Mouse (Mus musculus): Measurements from ENCODE around the gene Fam72a. TPM values are rescaled to one million over a fixed set of nuclear protein-coding genes. Genes with fewer than 3 reads are reported as not detected.
A peak's percentile ranks its signal among the peaks of the same experiment; 100 is the strongest.
"Not testable (repeated sequence)": the region's sequence is repeated elsewhere in the genome, so short reads cannot be mapped to it uniquely, and the experiment has no call there.

Gene Fam72a
- polyA plus RNA-seq, 1 experiment from 2014 or later, result 4.8 TPM

- no peak overlapping the region for H3K4me3 ChIP-seq (ENCODE audit: low read depth, low read length)
- no peak for ATAC-seq (replicated peaks; ENCODE audit: low FRiP score)
These were observed 32.8 kb downstream of the Fam72a start for GRCm38 (mm10) chr1:131560500-131560899.

GRCm38 (mm10) chr1:131562081-131562480, 34.4 kb downstream of the Fam72a start:
- Histone ChIP-seq H3K4me1 (replicated peaks; ENCODE audit: control insufficient read depth, insufficient read depth, low read length) (no peaks in the 10 kb centered on the region), H3K4me2 (no peak overlapping the region), H3K36me3 (ENCODE audit: control insufficient read depth, insufficient read depth, low read length) (no peaks in the 10 kb centered on the region), H3K9ac (ENCODE audit: low read depth, low read length) (no peak overlapping the region), H3K27me3 (replicated peaks; ENCODE audit: control insufficient read depth, insufficient read depth, low read length) (no peaks in the 10 kb centered on the region), H3K4me3 (ENCODE audit: low read depth, low read length) (no peak overlapping the region), H3K9me3 (ENCODE audit: control insufficient read depth, low read length) (no peaks in the 10 kb centered on the region), H3K27ac (ENCODE audit: low read depth, low read length) (no peak overlapping the region)
- WGBS, result 90% methylated on average over 2 of the region's 2 CpGs
- DNase-seq (ENCODE audit: low spot score) (no peak), ATAC-seq (replicated peaks; ENCODE audit: low FRiP score) (no peak)

More at GRCm38 (mm10) chr1:131560500-131560899, 32.8 kb downstream of the Fam72a start:
- Histone ChIP-seq H3K36me3 (ENCODE audit: control insufficient read depth, insufficient read depth, low read length) (no peaks in the 10 kb centered on the region), H3K27ac (ENCODE audit: low read depth, low read length) (no peak overlapping the region), H3K4me1 (replicated peaks; ENCODE audit: control insufficient read depth, insufficient read depth, low read length) (no peaks in the 10 kb centered on the region), H3K27me3 (replicated peaks; ENCODE audit: control insufficient read depth, insufficient read depth, low read length) (no peaks in the 10 kb centered on the region), H3K9ac (ENCODE audit: low read depth, low read length) (no peak overlapping the region), H3K9me3 (ENCODE audit: control insufficient read depth, low read length) (no peaks in the 10 kb centered on the region), H3K4me2 (no peak overlapping the region)
- DNase-seq (ENCODE audit: low spot score), result no peak

DNA sequence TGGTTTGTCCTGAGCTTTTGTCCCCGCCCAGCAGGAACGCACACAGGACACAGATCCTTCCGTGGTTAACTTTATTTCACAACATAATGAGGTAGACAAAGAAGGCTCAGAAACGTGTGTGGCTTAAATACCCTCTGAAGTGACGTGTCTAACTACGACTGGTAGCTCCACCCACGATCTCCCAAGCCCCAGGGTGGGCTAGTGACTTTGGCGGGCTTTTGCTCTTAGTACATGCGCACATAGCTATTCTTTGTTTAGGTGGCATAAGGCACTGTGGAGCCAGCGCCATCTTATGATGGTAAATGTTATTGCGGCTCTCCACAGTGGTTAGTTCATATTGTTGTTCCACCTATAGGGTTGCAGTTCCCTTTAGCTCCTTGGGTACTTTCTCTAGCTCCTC, 38.4 kb downstream of the Fam72a start:
- not testable (repeated sequence) for H3K4me1 ChIP-seq (replicated peaks; ENCODE audit: control insufficient read depth, insufficient read depth, low read length); H3K27ac ChIP-seq (ENCODE audit: low read depth, low read length); DNase-seq (ENCODE audit: low spot score); H3K36me3 ChIP-seq (ENCODE audit: control insufficient read depth, insufficient read depth, low read length); H3K4me2 ChIP-seq; H3K9ac ChIP-seq (ENCODE audit: low read depth, low read length); H3K27me3 ChIP-seq (replicated peaks; ENCODE audit: control insufficient read depth, insufficient read depth, low read length); H3K4me3 ChIP-seq (ENCODE audit: low read depth, low read length); H3K9me3 ChIP-seq (ENCODE audit: control insufficient read depth, low read length)
- WGBS, result 37% methylated on average over 11 of the region's 11 CpGs
- ATAC-seq (replicated peaks; ENCODE audit: low FRiP score), result peak; percentile 63

GRCm38 (mm10) chr1:131569721-131570120, 42.0 kb downstream of the Fam72a start:
- DNase-seq (ENCODE audit: low spot score), result no peak
- no peak overlapping the region for H3K4me2 ChIP-seq
- H3K9me3 ChIP-seq (ENCODE audit: control insufficient read depth, low read length), result no peaks in the 10 kb centered on the region
- H3K36me3 ChIP-seq (ENCODE audit: control insufficient read depth, insufficient read depth, low read length), result no peaks in the 10 kb centered on the region
- no peak overlapping the region for H3K9ac ChIP-seq (ENCODE audit: low read depth, low read length)
- no peak overlapping the region for H3K4me3 ChIP-seq (ENCODE audit: low read depth, low read length)
- 80% methylated on average over 6 of the region's 6 CpGs for WGBS
- H3K27ac ChIP-seq (ENCODE audit: low read depth, low read length), result no peak overlapping the region
- no peak for ATAC-seq (replicated peaks; ENCODE audit: low FRiP score)
- no peaks in the 10 kb centered on the region for H3K4me1 ChIP-seq (replicated peaks; ENCODE audit: control insufficient read depth, insufficient read depth, low read length)
- H3K27me3 ChIP-seq (replicated peaks; ENCODE audit: control insufficient read depth, insufficient read depth, low read length), result no peaks in the 10 kb centered on the region

DNA sequence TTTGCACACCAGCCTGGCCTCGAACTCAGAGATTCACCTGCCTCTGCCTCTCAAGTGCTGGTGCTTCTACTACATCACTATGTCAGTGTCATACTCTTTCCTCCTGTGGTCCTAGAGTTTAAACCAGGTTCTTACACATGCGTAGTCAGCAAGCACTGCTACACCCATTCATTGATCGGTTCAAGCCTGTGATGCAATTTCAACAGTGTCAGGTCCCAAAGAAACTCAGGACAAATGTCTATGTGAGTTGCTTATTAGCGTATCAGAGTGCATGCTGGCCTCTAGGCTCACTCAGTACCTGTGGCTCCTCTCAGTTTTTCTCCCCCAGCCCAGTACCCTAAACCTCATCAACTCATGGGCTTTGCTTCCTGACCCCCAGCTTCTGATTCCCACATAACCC, 42.7 kb downstream of the Fam72a start:
- no peaks in the 10 kb centered on the region for H3K27me3 ChIP-seq (replicated peaks; ENCODE audit: control insufficient read depth, insufficient read depth, low read length)
- H3K9me3 ChIP-seq (ENCODE audit: control insufficient read depth, low read length), result no peaks in the 10 kb centered on the region
- DNase-seq (ENCODE audit: low spot score), result no peak
- no peak overlapping the region for H3K4me2 ChIP-seq
- no peak overlapping the region for H3K27ac ChIP-seq (ENCODE audit: low read depth, low read length)
- no peak overlapping the region for H3K9ac ChIP-seq (ENCODE audit: low read depth, low read length)
- no peak overlapping the region for H3K4me3 ChIP-seq (ENCODE audit: low read depth, low read length)
- ATAC-seq (replicated peaks; ENCODE audit: low FRiP score), result no peak
- H3K4me1 ChIP-seq (replicated peaks; ENCODE audit: control insufficient read depth, insufficient read depth, low read length), result no peaks in the 10 kb centered on the region
- WGBS, result 84% methylated on average over 4 of the region's 4 CpGs
- no peaks in the 10 kb centered on the region for H3K36me3 ChIP-seq (ENCODE audit: control insufficient read depth, insufficient read depth, low read length)

- Histone ChIP-seq H3K27me3 (replicated peaks; ENCODE audit: control insufficient read depth, insufficient read depth, low read length) (no peaks in the 10 kb centered on the region), H3K9ac (ENCODE audit: low read depth, low read length) (no peak overlapping the region), H3K4me2 (no peak overlapping the region), H3K4me1 (replicated peaks; ENCODE audit: control insufficient read depth, insufficient read depth, low read length) (no peaks in the 10 kb centered on the region), H3K4me3 (ENCODE audit: low read depth, low read length) (no peak overlapping the region), H3K27ac (ENCODE audit: low read depth, low read length) (no peak overlapping the region), H3K9me3 (ENCODE audit: control insufficient read depth, low read length) (no peaks in the 10 kb centered on the region), H3K36me3 (ENCODE audit: control insufficient read depth, insufficient read depth, low read length) (no peaks in the 10 kb centered on the region)
- 89% methylated on average over 14 of the region's 14 CpGs for WGBS
- ATAC-seq (replicated peaks; ENCODE audit: low FRiP score) (peak; percentile 81), DNase-seq (ENCODE audit: low spot score) (no peak)
These were observed 46.0 kb downstream of the Fam72a start for GRCm38 (mm10) chr1:131573721-131574120.

GRCm38 (mm10) chr1:131578943-131579680, 51.4 kb downstream of the Fam72a start:
- no peaks in the 10 kb centered on the region for H3K9me3 ChIP-seq (ENCODE audit: control insufficient read depth, low read length)
- no peak overlapping the region for H3K4me2 ChIP-seq
- H3K4me1 ChIP-seq (replicated peaks; ENCODE audit: control insufficient read depth, insufficient read depth, low read length), result no peaks in the 10 kb centered on the region
- H3K36me3 ChIP-seq (ENCODE audit: control insufficient read depth, insufficient read depth, low read length), result no peaks in the 10 kb centered on the region
- ATAC-seq (replicated peaks; ENCODE audit: low FRiP score), result no peak
- WGBS, result 76% methylated on average over 17 of the region's 17 CpGs
- H3K9ac ChIP-seq (ENCODE audit: low read depth, low read length), result no peak overlapping the region
- H3K27ac ChIP-seq (ENCODE audit: low read depth, low read length), result no peak overlapping the region
- no peaks in the 10 kb centered on the region for H3K27me3 ChIP-seq (replicated peaks; ENCODE audit: control insufficient read depth, insufficient read depth, low read length)
- no peak for DNase-seq (ENCODE audit: low spot score)
- no peak overlapping the region for H3K4me3 ChIP-seq (ENCODE audit: low read depth, low read length)

DNA sequence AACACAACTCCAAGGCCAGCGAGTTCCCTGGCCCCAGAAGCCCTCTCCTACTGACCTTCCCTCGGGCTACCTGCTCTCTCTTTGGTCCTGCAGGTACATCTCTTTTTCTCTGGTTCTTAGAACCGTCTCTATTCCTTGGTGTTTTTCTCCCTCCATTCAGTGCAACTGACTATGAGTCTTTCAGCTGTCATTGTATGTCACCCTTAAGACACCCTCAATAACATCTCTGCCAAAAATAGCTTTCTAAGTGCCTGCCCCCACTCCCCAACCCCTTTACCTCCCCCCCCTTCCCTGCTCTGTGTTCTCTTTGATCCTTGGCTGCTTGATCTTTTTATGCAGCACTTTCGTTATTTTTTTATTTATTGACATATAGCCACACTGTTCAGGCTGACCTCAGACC, 52.7 kb downstream of the Fam72a start:
- H3K9ac ChIP-seq (ENCODE audit: low read depth, low read length), result no peak overlapping the region
- no peak overlapping the region for H3K4me2 ChIP-seq
- ATAC-seq (replicated peaks; ENCODE audit: low FRiP score) (no peak), DNase-seq (ENCODE audit: low spot score) (no peak)
- H3K9me3 ChIP-seq (ENCODE audit: control insufficient read depth, low read length), result no peaks in the 10 kb centered on the region
- WGBS, result 53% methylated on average over 4 of the region's 4 CpGs
- H3K4me1 ChIP-seq (replicated peaks; ENCODE audit: control insufficient read depth, insufficient read depth, low read length), result no peaks in the 10 kb centered on the region
- H3K27me3 ChIP-seq (replicated peaks; ENCODE audit: control insufficient read depth, insufficient read depth, low read length), result no peaks in the 10 kb centered on the region
- H3K27ac ChIP-seq (ENCODE audit: low read depth, low read length), result no peak overlapping the region
- H3K4me3 ChIP-seq (ENCODE audit: low read depth, low read length), result no peak overlapping the region
- H3K36me3 ChIP-seq (ENCODE audit: control insufficient read depth, insufficient read depth, low read length), result no peaks in the 10 kb centered on the region

DNA sequence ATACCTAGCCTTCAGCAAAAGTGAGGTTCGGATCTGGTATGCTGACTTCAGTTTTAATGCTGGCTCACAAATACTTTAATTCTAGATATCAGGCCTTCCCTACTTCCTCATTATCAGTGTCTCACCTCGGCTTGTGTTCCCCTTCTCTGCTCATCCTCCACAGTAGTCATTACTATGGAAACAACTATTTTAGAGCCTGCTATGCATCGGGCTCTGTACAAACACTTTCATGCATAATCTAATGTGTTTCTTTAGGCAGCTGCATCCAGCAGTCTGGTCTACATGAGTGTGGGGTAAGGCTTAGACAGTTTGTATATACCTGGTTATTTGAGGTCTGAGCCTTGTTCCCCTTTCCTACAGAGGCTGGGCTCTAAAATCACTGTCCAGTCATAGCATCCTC, 55.9 kb downstream of the Fam72a start:
- Histone ChIP-seq H3K4me1 (replicated peaks; ENCODE audit: control insufficient read depth, insufficient read depth, low read length) (no peaks in the 10 kb centered on the region), H3K36me3 (ENCODE audit: control insufficient read depth, insufficient read depth, low read length) (no peaks in the 10 kb centered on the region), H3K27me3 (replicated peaks; ENCODE audit: control insufficient read depth, insufficient read depth, low read length) (no peaks in the 10 kb centered on the region), H3K9me3 (ENCODE audit: control insufficient read depth, low read length) (no peaks in the 10 kb centered on the region), H3K4me2 (no peak overlapping the region), H3K4me3 (ENCODE audit: low read depth, low read length) (no peak overlapping the region), H3K27ac (ENCODE audit: low read depth, low read length) (no peak overlapping the region), H3K9ac (ENCODE audit: low read depth, low read length) (no peak overlapping the region)
- no peak for ATAC-seq (replicated peaks; ENCODE audit: low FRiP score)
- no peak for DNase-seq (ENCODE audit: low spot score)
- 68% methylated on average over 3 of the region's 3 CpGs for WGBS

Data from liver, embryonic 11.5 days (tissue).